Mouse (Mus musculus) megakaryocyte, embryonic 14.5 days (primary cell): Measurements from ENCODE around the gene Grik5.

Experiments used
- FLI1 ChIP-seq: IDR thresholded peaks from 2 replicates; pipeline ENCODE4 v1.6.1; 2012; ENCODE audit warnings: low read length, inconsistent platforms, mixed read lengths
- GATA1 ChIP-seq: IDR thresholded peaks from 3 replicates; pipeline ENCODE4 v1.6.1; 2012; ENCODE audit warnings: mixed read lengths, low read length, inconsistent platforms, borderline replicate concordance

DNA sequence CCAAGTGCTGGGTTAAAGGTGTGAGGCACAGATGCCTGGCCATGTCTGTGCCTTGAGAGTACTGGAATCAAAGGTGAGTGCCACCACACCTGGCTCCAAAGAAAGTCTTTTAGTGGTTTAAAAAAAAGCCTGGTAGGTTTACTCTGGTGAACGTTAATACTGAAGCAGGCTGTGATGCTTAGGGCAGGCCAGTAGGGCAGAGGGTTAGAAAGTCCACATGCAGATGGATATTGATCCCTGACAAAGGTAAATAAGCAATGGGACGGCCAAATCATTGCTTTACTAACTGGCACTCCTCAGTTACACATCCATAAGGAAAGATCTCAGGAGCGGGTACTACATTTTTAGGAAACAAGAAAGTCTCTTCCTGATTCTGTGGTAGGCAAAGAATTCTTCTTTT lies 19.6 kb downstream of the Grik5 start:
- TF ChIP-seq GATA1 = no peak
- no peak for TF ChIP-seq FLI1
